Mouse (Mus musculus) MEL (cell line): ENCODE measurements around the gene Wdr86. TPM values are rescaled to one million over a fixed set of nuclear protein-coding genes. Genes with fewer than 3 reads are reported as not detected.
A peak's percentile ranks its signal among the peaks of the same experiment; 100 is the strongest.

ENCODE experiments used
- DNase-seq: peaks from one replicate; pipeline ENCODE4 v3.0.0; 2011; ENCODE audit warnings: low read depth, low spot score
- H3K27ac ChIP-seq: 2 replicates; pipeline ENCODE4 v1.5.1; 2012; ENCODE audit warnings: low read depth, mild to moderate bottlenecking, control low read depth, low read length, moderate library complexity; ENCODE audit not compliant: control insufficient read depth
- H3K27me3 ChIP-seq, 2 experiments: fragments of 150-350 bp in 1 of 2; sonication (generic) in 1 of 2; 2 replicates each; pipeline ENCODE4 v1.6.1; 2012; ENCODE audit warnings: low read length in 2 of 2, mild to moderate bottlenecking in 2 of 2, improper control_type of control experiment in 1 of 2, moderate library complexity in 1 of 2; ENCODE audit not compliant: insufficient read depth in 2 of 2, control insufficient read depth in 1 of 2
- H3K36me3 ChIP-seq, 2 experiments: 2 replicates each; pipeline ENCODE4 v1.6.1; 2012 to 2014; ENCODE audit warnings: low read length in 2 of 2, improper control_type of control experiment in 1 of 2, inconsistent platforms in 1 of 2, mild to moderate bottlenecking in 1 of 2; ENCODE audit not compliant: insufficient read depth in 2 of 2, control insufficient read depth in 1 of 2
- H3K4me1 ChIP-seq, 2 experiments: fragments of 150-350 bp in 1 of 2; sonication (generic) in 1 of 2; 2 replicates each; pipeline ENCODE4 v1.6.1; 2012; ENCODE audit warnings: low read length in 2 of 2, improper control_type of control experiment in 1 of 2, mild to moderate bottlenecking in 1 of 2; ENCODE audit not compliant: insufficient read depth in 2 of 2, control insufficient read depth in 1 of 2
- H3K4me3 ChIP-seq, 2 experiments: fragments of 150-350 bp in 1 of 2; sonication (generic) in 1 of 2; 2 replicates each; pipeline ENCODE4 v1.5.1; 2012; ENCODE audit warnings: low read depth in 2 of 2, low read length in 2 of 2, mild to moderate bottlenecking in 2 of 2, moderate library complexity in 2 of 2, control low read depth in 1 of 2, improper control_type of control experiment in 1 of 2; ENCODE audit not compliant: control insufficient read depth in 1 of 2, insufficient read depth in 1 of 2
- H3K79me2 ChIP-seq: 2 replicates; pipeline ENCODE4 v1.6.1; 2012; ENCODE audit warnings: mild to moderate bottlenecking, low read length, moderate library complexity; ENCODE audit not compliant: control insufficient read depth, poor library complexity, insufficient read depth
- H3K9ac ChIP-seq: 2 replicates; pipeline ENCODE4 v1.6.1; 2012; ENCODE audit warnings: low read depth, mild to moderate bottlenecking, control low read depth, low read length, moderate library complexity; ENCODE audit not compliant: control insufficient read depth, poor library complexity, severe bottlenecking
- H3K9me3 ChIP-seq: fragments of 150-350 bp; sonication (generic); replicated peaks from 2 replicates; pipeline ENCODE4 v1.6.1; 2012; ENCODE audit warnings: mild to moderate bottlenecking, low read length, improper control_type of control experiment, moderate library complexity; ENCODE audit not compliant: insufficient read depth
- CHD2 ChIP-seq: IDR thresholded peaks from 2 replicates; pipeline ENCODE4 v1.6.1; 2011; ENCODE audit warnings: low read length, improper control_type of control experiment
- E2F4 ChIP-seq: IDR thresholded peaks from 2 replicates; pipeline ENCODE4 v1.6.1; 2011; ENCODE audit warnings: low read depth, low read length, improper control_type of control experiment, borderline replicate concordance
- ELF1 ChIP-seq: IDR thresholded peaks from 2 replicates; pipeline ENCODE4 v1.6.1; 2014; ENCODE audit warnings: low read depth, mild to moderate bottlenecking, inconsistent platforms, low read length, improper control_type of control experiment, moderate library complexity
- EP300 ChIP-seq, 2 experiments: IDR thresholded peaks; 2 replicates each; pipeline ENCODE4 v1.6.1; 2011; ENCODE audit warnings: improper control_type of control experiment in 2 of 2, low read length in 2 of 2, low read depth in 1 of 2, mild to moderate bottlenecking in 1 of 2
- ETS1 ChIP-seq: IDR thresholded peaks from 2 replicates; pipeline ENCODE4 v1.6.1; 2012; ENCODE audit warnings: low read depth, mild to moderate bottlenecking, inconsistent platforms, low read length, improper control_type of control experiment, moderate library complexity
- GATA1 ChIP-seq: IDR thresholded peaks from 2 replicates; pipeline ENCODE4 v1.6.1; 2011; ENCODE audit warnings: low read depth, low read length, improper control_type of control experiment
- HCFC1 ChIP-seq: IDR thresholded peaks from 2 replicates; pipeline ENCODE4 v1.6.1; 2012; ENCODE audit warnings: low read depth, mild to moderate bottlenecking, inconsistent platforms, low read length, improper control_type of control experiment, moderate library complexity
- JUND ChIP-seq: IDR thresholded peaks from 2 replicates; pipeline ENCODE4 v1.6.1; 2011; ENCODE audit warnings: low read depth, mild to moderate bottlenecking, improper control_type of control experiment, low read length
- MAX ChIP-seq: IDR thresholded peaks from 2 replicates; pipeline ENCODE4 v1.6.1; 2011; ENCODE audit warnings: low read length, improper control_type of control experiment
- MXI1 ChIP-seq: IDR thresholded peaks from 2 replicates; pipeline ENCODE4 v1.6.1; 2011; ENCODE audit warnings: mild to moderate bottlenecking, low read depth, low read length, improper control_type of control experiment
- POLR2A ChIP-seq, 2 experiments: IDR thresholded peaks; 2 replicates each; pipeline ENCODE4 v1.6.1; 2011 to 2012; ENCODE audit warnings: low read length in 2 of 2, mild to moderate bottlenecking in 2 of 2, control low read depth in 1 of 2, improper control_type of control experiment in 1 of 2, low read depth in 1 of 2, moderate library complexity in 1 of 2; ENCODE audit not compliant: control insufficient read depth in 1 of 2, insufficient read depth in 1 of 2, poor library complexity in 1 of 2
- POLR2AphosphoS2 ChIP-seq: IDR thresholded peaks from 2 replicates; pipeline ENCODE4 v1.6.1; 2011; ENCODE audit warnings: low read length, improper control_type of control experiment
- SIN3A ChIP-seq: IDR thresholded peaks from 2 replicates; pipeline ENCODE4 v1.6.1; 2012; ENCODE audit warnings: low read length, improper control_type of control experiment, inconsistent platforms
- SMC3 ChIP-seq: IDR thresholded peaks from 2 replicates; pipeline ENCODE4 v1.6.1; 2011; ENCODE audit warnings: low read depth, low read length, improper control_type of control experiment
- TAL1 ChIP-seq: IDR thresholded peaks from 2 replicates; pipeline ENCODE4 v1.6.1; 2012; ENCODE audit warnings: mild to moderate bottlenecking, inconsistent platforms, low read length, moderate library complexity, mixed read lengths
- UBTF ChIP-seq: IDR thresholded peaks from 2 replicates; pipeline ENCODE4 v1.6.1; 2012; ENCODE audit warnings: low read depth, mild to moderate bottlenecking, inconsistent platforms, low read length, improper control_type of control experiment, moderate library complexity, borderline replicate concordance; ENCODE audit not compliant: insufficient read depth
- USF1 ChIP-seq: IDR thresholded peaks from 2 replicates; pipeline ENCODE4 v1.6.1; 2014; ENCODE audit warnings: low read depth, mild to moderate bottlenecking, inconsistent platforms, low read length, improper control_type of control experiment, moderate library complexity
- ZMIZ1 ChIP-seq: IDR thresholded peaks from 2 replicates; pipeline ENCODE4 v1.6.1; 2012; ENCODE audit warnings: low read depth, mild to moderate bottlenecking, inconsistent platforms, low read length, improper control_type of control experiment, moderate library complexity
- ZNF384 ChIP-seq: IDR thresholded peaks from 2 replicates; pipeline ENCODE4 v1.6.1; 2012; ENCODE audit warnings: low read depth, mild to moderate bottlenecking, inconsistent platforms, low read length, improper control_type of control experiment
- polyA plus RNA-seq, 2 experiments: library from polyadenylated mRNA; stranded (reverse) in 1 of 2; unstranded in 1 of 2; fragments of >175 nt in 1 of 2; fragments of >200 nt in 1 of 2; gene quantifications; 2 replicates each; pipeline versions ENCODE4 v1.2.1 to v1.2.4; 2012; ENCODE audit warnings: low replicate concordance in 2 of 2, low read depth in 1 of 2; ENCODE audit not compliant: insufficient read length in 2 of 2, insufficient read depth in 1 of 2, missing spikeins in 1 of 2
- total RNA-seq: library from RNA; depleted of rRNA; stranded (reverse); fragments of 300-350 nt; gene quantifications from 2 replicates; pipeline ENCODE4 v1.2.3, GENCODE M21; 2012

Wdr86 gene
- total and polyA plus RNA-seq, 3 experiments, result not detected

DNA sequence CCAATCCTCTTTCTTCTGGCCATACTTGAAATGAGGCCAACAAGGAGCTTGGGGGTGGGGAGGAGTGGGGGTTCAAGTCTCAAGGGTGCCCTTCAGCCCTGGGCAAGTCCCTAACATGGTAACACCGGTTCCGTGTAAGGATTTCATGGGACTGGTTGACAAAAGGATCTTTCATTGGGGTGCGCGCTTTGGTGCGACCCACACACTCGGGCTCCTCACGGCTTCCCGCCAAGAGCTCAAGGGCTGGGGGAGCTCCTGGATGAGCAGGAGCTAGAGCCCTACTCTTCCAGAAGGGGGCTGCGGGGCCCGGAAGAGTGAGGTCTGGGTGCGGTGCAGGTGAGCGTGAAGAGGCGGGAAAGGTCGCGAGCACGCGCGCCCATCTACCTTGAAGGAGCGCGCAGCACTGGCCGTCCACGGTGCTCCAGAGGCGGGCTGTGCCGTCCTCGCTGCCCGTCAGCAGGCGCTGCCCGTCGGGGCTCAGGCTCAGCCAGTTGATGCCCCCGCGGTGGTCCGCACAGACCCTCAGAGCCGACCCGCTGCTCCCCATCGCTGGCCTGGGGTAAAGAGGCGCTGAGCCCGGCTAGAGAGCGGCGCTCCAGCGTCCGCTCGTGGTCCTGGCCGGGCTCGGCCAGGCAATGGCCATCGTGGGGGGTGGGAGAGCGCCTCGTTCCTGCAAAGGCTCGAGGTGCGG, 585 bp downstream of the Wdr86 start:
- DNase-seq, result no peak
- no peaks in the 10 kb centered on the region for H3K9me3 ChIP-seq
- H3K36me3 ChIP-seq, result no peaks in the 10 kb centered on the region
- H3K79me2 ChIP-seq, result no peaks in the 10 kb centered on the region
- no peak overlapping the region for H3K27ac ChIP-seq
- peak in 1 of 2 experiments; percentile 33; a peak in 1 of 4 replicates for TF ChIP-seq POLR2A (IDR thresholded peaks at IDR 0.05; ENCODE audit: control insufficient read depth in 1 of 2, insufficient read depth in 1 of 2, low read depth in 1 of 2, low read length in 2 of 2, poor library complexity in 1 of 2)
- no peak for TF ChIP-seq CHD2
- TF ChIP-seq HCFC1, result no peak
- H3K27me3 ChIP-seq, result no peaks in the 10 kb centered on the region
- H3K4me3 ChIP-seq, result no peak overlapping the region
- no peak overlapping the region for H3K9ac ChIP-seq
- peaks cover 0 to 6% of the 10 kb centered on the region in 2 experiments; a peak in 1 of 4 replicates for H3K4me1 ChIP-seq

GRCm38 (mm10) chr5:24726901-24727836, 3.4 kb downstream of the Wdr86 start:
- Histone ChIP-seq H3K4me1 (peaks cover 0 to 6% of the 10 kb centered on the region in 2 experiments; a peak in 1 of 4 replicates), H3K9me3 (no peaks in the 10 kb centered on the region), H3K27ac (no peak overlapping the region), H3K4me3 (peak overlapping the region; percentile 30 to 38; a peak in 3 of 4 replicates), H3K36me3 (no peaks in the 10 kb centered on the region), H3K27me3 (no peaks in the 10 kb centered on the region), H3K79me2 (no peaks in the 10 kb centered on the region), H3K9ac (no peak overlapping the region)
- peak; percentile 93 for DNase-seq
- TF ChIP-seq EP300 (IDR thresholded peaks at IDR 0.05; ENCODE audit: low read depth in 1 of 2, low read length in 2 of 2), result peak in 1 of 2 experiments; percentile 10; a peak in 1 of 4 replicates
- TF ChIP-seq ETS1, result 0 out of 2 replicates have a peak, but pooled peaks have one; percentile 17
- TF ChIP-seq USF1, result no peak
- TF ChIP-seq ZNF384, result peak; percentile 74
- TF ChIP-seq MXI1, result peak; percentile 43; the same call in 1 of the 2 replicates
- no peak for TF ChIP-seq JUND
- TF ChIP-seq E2F4, result no peak
- TF ChIP-seq SMC3, result no peak

DNA sequence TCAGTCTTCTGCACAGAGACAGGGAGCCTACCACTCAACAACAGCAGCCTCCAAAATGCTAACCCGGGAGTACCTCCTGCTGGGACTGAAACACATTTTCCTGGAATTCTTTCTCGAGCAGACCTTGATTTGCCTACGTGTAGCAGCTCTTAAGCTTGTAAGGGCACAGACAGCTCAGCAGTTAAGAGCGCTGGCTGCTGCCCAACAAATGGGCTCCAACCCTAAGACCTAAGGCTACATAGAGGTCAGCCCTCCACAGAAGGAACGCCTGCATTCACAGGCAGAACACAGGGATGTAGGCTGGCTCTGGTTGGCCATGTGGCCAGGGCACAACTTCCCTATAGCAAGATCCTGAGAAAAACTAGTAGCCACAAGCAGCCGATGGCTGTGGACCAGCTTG, 4.6 kb downstream of the Wdr86 start:
- Histone ChIP-seq H3K36me3 (no peaks in the 10 kb centered on the region), H3K9ac (no peak overlapping the region), H3K9me3 (no peaks in the 10 kb centered on the region), H3K27ac (no peak overlapping the region), H3K27me3 (no peaks in the 10 kb centered on the region), H3K4me3 (no peak overlapping the region), H3K79me2 (no peaks in the 10 kb centered on the region), H3K4me1 (peaks cover 0 to 6% of the 10 kb centered on the region in 2 experiments; a peak in 1 of 4 replicates)
- TF ChIP-seq ZMIZ1 (no peak), UBTF (no peak), MXI1 (no peak), USF1 (no peak), SIN3A (no peak), MAX (no peak), GATA1 (no peak), JUND (no peak), TAL1 (no peak), ELF1 (no peak), POLR2AphosphoS2 (no peak), ZNF384 (no peak)
- DNase-seq, result no peak
